Mouse (Mus musculus): ENCODE data around the gene Gm5767.

- TF ChIP-seq CTCF (IDR thresholded peaks at IDR 0.05; ENCODE audit: low read depth, low read length) (peak; percentile 75), POLR2A (IDR thresholded peaks at IDR 0.05; ENCODE audit: extremely low read depth, insufficient read depth, low read length) (no peak)
Measured at GRCm38 (mm10) chr16:8676800-8677199, 3.8 kb upstream of the Gm5767 start.
